Mouse (Mus musculus) bone marrow macrophage, adult 2 months (primary cell): Measurements from ENCODE around the gene N4bp1. TPM values are rescaled to one million over a fixed set of nuclear protein-coding genes. Genes with fewer than 3 reads are reported as not detected.

Source experiments
- H3K27ac ChIP-seq: 2 replicates; pipeline ENCODE4 v1.5.1; 2012; ENCODE audit warnings: low read depth, low read length; ENCODE audit not compliant: insufficient read depth
- H3K4me1 ChIP-seq: 2 replicates; pipeline ENCODE4 v1.6.1; 2012; ENCODE audit warnings: low read length; ENCODE audit not compliant: control insufficient read depth, insufficient read depth
- H3K4me3 ChIP-seq: 2 replicates; pipeline ENCODE4 v1.5.1; 2012; ENCODE audit warnings: mild to moderate bottlenecking, low read length, moderate library complexity; ENCODE audit not compliant: insufficient read depth
- CTCF ChIP-seq: IDR thresholded peaks from 2 replicates; pipeline ENCODE4 v1.5.1; 2012; ENCODE audit warnings: low read depth, mild to moderate bottlenecking, low read length, moderate library complexity
- POLR2A ChIP-seq: IDR thresholded peaks from 2 replicates; pipeline ENCODE4 v1.6.1; 2012; ENCODE audit warnings: mild to moderate bottlenecking, low read depth, low read length, borderline replicate concordance
- polyA plus RNA-seq: library from polyadenylated mRNA; stranded (reverse); fragments of >200 nt; gene quantifications from 2 replicates; pipeline ENCODE4 v1.2.4, GENCODE M21; 2012; ENCODE audit not compliant: missing spikeins, insufficient read depth, insufficient read length

Gene N4bp1
- 29.4 and 31.1 TPM in 2 replicates for polyA plus RNA-seq

GRCm38 (mm10) chr8:86884489-86885463 is at the start of gene N4bp1:
N4bp1 (minus strand) TSS chr8:86885258.
- H3K4me3 ChIP-seq: peak within 1 kb of the TSS; percentile 98
- H3K27ac ChIP-seq: peak within 1 kb of the TSS; percentile 64
- peaks cover 59% of the 10 kb centered on the region for H3K4me1 ChIP-seq
- no peak for TF ChIP-seq CTCF
- no peak for TF ChIP-seq POLR2A

GRCm38 (mm10) chr8:86934841-86935240 is 49.8 kb upstream of the N4bp1 start:
- TF ChIP-seq CTCF (no peak), POLR2A (no peak)
- Histone ChIP-seq H3K4me3 (no peak overlapping the region), H3K27ac (no peak overlapping the region), H3K4me1 (no peaks in the 10 kb centered on the region)

GRCm38 (mm10) chr8:86934393-86934792 is 49.3 kb upstream of the N4bp1 start:
- TF ChIP-seq POLR2A (no peak), CTCF (no peak)
- H3K4me3 ChIP-seq: no peak overlapping the region
- H3K4me1 ChIP-seq: no peaks in the 10 kb centered on the region
- H3K27ac ChIP-seq: no peak overlapping the region

GRCm38 (mm10) chr8:86933898-86934297 is 48.8 kb upstream of the N4bp1 start:
- peak; percentile 63 for TF ChIP-seq CTCF
- no peak for TF ChIP-seq POLR2A
- Histone ChIP-seq H3K4me1 (no peaks in the 10 kb centered on the region), H3K4me3 (no peak overlapping the region), H3K27ac (no peak overlapping the region)

GRCm38 (mm10) chr8:86926237-86926636 is 41.2 kb upstream of the N4bp1 start:
- peaks cover 21% of the 10 kb centered on the region for H3K4me1 ChIP-seq
- no peak overlapping the region for H3K27ac ChIP-seq
- H3K4me3 ChIP-seq: no peak overlapping the region
- TF ChIP-seq CTCF (no peak), POLR2A (no peak)

GRCm38 (mm10) chr8:86923219-86923835 is 38.3 kb upstream of the N4bp1 start:
- Histone ChIP-seq H3K4me3 (no peak overlapping the region), H3K27ac (no peak overlapping the region), H3K4me1 (peaks cover 34% of the 10 kb centered on the region)
- TF ChIP-seq POLR2A (no peak), CTCF (no peak)

GRCm38 (mm10) chr8:86922673-86923072 is 37.6 kb upstream of the N4bp1 start:
- Histone ChIP-seq H3K4me3 (no peak overlapping the region), H3K27ac (no peak overlapping the region), H3K4me1 (peaks cover 34% of the 10 kb centered on the region)
- no peak for TF ChIP-seq CTCF

GRCm38 (mm10) chr8:86922141-86922540 is 37.1 kb upstream of the N4bp1 start:
- Histone ChIP-seq H3K4me1 (peaks cover 34% of the 10 kb centered on the region), H3K27ac (no peak overlapping the region), H3K4me3 (no peak overlapping the region)
- TF ChIP-seq CTCF (no peak), POLR2A (no peak)

- Histone ChIP-seq H3K4me1 (peaks cover 34% of the 10 kb centered on the region), H3K4me3 (peak overlapping the region; percentile 31), H3K27ac (peak overlapping the region; percentile 69)
- TF ChIP-seq POLR2A (no peak), CTCF (no peak)
Measured at GRCm38 (mm10) chr8:86920996-86921395, 35.9 kb upstream of the N4bp1 start.

GRCm38 (mm10) chr8:86920455-86920854 is 35.4 kb upstream of the N4bp1 start:
- Histone ChIP-seq H3K4me3 (peak overlapping the region; percentile 31), H3K27ac (peak overlapping the region; percentile 69), H3K4me1 (peaks cover 34% of the 10 kb centered on the region)
- TF ChIP-seq CTCF (no peak), POLR2A (no peak)
